Mouse (Mus musculus): ENCODE measurements around the gene Phc3.

- TF ChIP-seq CTCF (IDR thresholded peaks at IDR 0.05; ENCODE audit: insufficient read depth, low read depth, low read length) (no peak), POLR2A (IDR thresholded peaks at IDR 0.05; ENCODE audit: insufficient read depth, low read depth, low read length) (no peak)
Observed at GRCm38 (mm10) chr3:30876709-30877108, 92.5 kb downstream of the Phc3 start.
